Mouse (Mus musculus) right cerebral cortex, adult 2 months (tissue): ENCODE results near the gene Cyp2c70.
"Not testable (repeated sequence)": the region's sequence is repeated elsewhere in the genome, so short reads cannot be mapped to it uniquely, and the experiment has no call there.

Experiments
- DNase-seq, 2 experiments: peaks; one replicate each; pipeline ENCODE4 v3.0.0; 2021 to 2022; ENCODE audit warnings: low spot score in 2 of 2

The Cyp2c70 gene

DNA sequence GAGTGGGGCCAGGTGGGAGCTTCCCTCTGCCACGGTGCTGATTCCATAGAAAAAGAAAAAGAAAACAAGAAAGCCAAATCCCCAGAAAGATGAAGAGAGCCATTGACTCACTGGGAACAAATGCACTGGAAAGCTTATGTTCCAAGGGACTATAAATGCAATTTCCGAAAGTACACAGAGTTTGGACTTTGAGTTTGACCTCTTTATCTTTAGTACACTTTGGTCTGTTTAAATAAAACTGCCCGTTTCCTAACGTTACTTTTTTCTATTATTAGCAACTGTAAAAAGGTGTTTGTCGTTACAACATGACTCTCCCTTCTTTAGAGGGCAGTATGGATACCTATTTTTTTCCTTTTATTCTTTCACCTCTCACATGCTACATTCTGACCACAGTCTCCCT, at the start of gene Cyp2c70:
Cyp2c70 (minus strand) TSS at position 174 of the 400 bp plus-strand sequence.
- no peak for DNase-seq

GRCm38 (mm10) chr19:40232560-40232959, 45.4 kb upstream of the Cyp2c70 start:
- no peak for DNase-seq

DNA sequence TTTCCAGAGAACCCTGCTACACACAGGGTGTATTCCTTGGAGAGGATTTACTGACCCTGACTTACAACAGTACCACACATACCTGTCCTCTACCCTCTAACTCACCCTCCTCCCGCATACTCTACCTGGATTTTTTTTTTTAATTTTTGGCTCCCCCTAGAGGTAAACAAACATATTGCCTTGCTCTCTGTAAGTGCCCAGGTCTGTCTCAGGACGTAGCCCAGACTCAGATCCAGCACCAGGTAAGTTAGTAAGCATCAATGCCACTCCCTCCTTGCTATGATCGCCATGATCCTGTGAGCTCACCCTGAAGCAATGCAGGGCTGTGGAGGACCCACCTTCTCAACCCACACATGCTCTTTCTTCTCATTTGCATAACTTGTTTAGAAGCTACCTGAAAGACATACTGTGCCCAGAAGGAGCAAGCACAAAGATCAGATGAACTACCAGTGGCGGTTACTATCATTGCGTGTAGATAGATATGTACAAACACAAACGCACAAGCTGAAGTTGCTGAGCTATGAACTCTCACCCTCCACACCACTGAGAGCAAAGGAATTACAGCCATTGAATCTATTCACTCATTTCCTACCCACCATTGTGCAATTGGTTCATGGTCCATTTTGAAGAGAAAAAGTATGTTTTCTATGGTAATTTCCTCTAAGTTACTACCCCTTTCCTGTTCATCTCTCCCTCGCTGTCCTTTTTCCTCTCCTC, 44.9 kb upstream of the Cyp2c70 start:
- no peak for DNase-seq

- no peak for DNase-seq
Measured at GRCm38 (mm10) chr19:40231074-40231738, 44.1 kb upstream of the Cyp2c70 start.

GRCm38 (mm10) chr19:40226516-40227151, 39.5 kb upstream of the Cyp2c70 start:
- no peak for DNase-seq

GRCm38 (mm10) chr19:40225761-40226110, 38.6 kb upstream of the Cyp2c70 start:
- no peak for DNase-seq

- peak; percentile 77 to 90 for DNase-seq
Measured at GRCm38 (mm10) chr19:40225102-40225760, 38.1 kb upstream of the Cyp2c70 start.

- not testable (repeated sequence) for DNase-seq
Measured at GRCm38 (mm10) chr19:40222307-40222706, 35.2 kb upstream of the Cyp2c70 start.

GRCm38 (mm10) chr19:40220878-40221277, 33.7 kb upstream of the Cyp2c70 start:
- no peak for DNase-seq

DNA sequence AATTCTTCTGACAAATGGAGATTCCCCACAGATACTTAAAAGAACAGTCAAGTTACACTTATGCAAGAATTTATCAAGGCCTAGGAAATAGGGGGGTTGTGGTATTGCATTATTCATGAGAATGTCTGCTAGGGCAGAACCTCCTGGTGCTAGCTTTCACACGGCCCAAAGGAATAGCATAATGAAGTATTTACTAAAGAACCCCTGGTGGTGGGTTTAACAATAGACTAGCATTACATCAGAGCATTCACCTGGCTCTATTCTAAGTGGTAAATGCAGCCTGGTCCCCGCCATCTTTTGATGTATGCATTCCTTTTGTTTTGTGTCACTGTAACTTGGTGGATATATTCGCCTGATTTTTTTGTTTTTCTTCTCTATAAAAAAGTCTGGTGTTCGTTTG, 15.8 kb upstream of the Cyp2c70 start:
- not testable (repeated sequence) for DNase-seq

GRCm38 (mm10) chr19:40190596-40190995, 3.5 kb upstream of the Cyp2c70 start:
- DNase-seq: peak in 1 of 2 experiments; percentile 2

GRCm38 (mm10) chr19:40183600-40183999, 3.5 kb downstream of the Cyp2c70 start:
- peak; percentile 12 to 19 for DNase-seq

DNA sequence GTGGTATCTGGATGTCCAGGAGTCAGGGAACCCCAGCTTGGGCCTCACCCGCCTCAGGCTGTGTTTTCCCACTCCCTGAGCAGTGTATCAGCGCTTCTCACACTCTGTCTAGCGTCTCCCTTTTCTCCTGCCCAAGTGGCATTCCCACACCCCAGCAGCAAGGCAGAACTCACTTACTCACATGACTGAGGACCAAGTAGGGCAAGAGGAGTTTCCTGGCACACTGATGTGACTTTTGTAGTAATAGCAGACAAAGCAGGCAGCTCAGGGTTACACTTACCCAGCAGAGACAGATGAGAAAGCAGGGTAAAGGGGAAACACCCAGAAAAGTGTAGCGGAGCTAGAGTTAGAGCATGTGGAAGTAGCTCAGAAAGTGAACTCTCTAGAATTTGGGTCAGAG, 8.8 kb downstream of the Cyp2c70 start:
- no peak for DNase-seq

GRCm38 (mm10) chr19:40168391-40168790, 18.7 kb downstream of the Cyp2c70 start:
- not testable (repeated sequence) for DNase-seq

GRCm38 (mm10) chr19:40126996-40127395, 60.1 kb downstream of the Cyp2c70 start:
- DNase-seq: not testable (repeated sequence)

DNA sequence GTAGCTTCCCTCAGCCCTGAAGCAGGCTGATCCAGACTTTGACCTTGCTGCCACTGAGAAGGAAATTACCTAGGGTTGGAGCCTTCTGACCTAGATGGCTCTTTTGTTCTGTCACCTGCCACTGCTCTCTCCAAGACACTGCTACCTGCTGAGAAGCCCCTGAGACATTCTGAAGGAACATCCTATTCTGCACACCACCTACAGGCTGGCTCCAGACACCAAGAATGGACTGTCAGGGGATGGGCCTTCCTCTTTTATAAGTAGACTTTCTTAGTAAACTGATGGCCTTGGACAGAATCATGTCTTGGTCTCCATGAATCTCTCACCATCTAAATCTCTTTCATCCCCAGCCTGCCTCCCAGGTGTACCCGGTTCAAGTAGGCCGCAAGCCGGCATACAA, 62.0 kb downstream of the Cyp2c70 start:
- not testable (repeated sequence) for DNase-seq

- not testable (repeated sequence) for DNase-seq
Measured at GRCm38 (mm10) chr19:40119624-40120023, 67.5 kb downstream of the Cyp2c70 start.
